Mouse (Mus musculus) liver, adult 2 months (tissue): ENCODE data around the gene Dyrk3.

Experiments used
- CTCF ChIP-seq: fragments of 200-500 bp; IDR thresholded peaks from 2 replicates; pipeline ENCODE4 v1.5.1; 2011; ENCODE audit warnings: low read depth, low read length, control low read depth
- POLR2A ChIP-seq: fragments of 200-500 bp; IDR thresholded peaks from 2 replicates; pipeline ENCODE4 v1.6.1; 2011; ENCODE audit warnings: low read length, control low read depth; ENCODE audit not compliant: insufficient read depth; ENCODE audit errors: extremely low read depth

DNA sequence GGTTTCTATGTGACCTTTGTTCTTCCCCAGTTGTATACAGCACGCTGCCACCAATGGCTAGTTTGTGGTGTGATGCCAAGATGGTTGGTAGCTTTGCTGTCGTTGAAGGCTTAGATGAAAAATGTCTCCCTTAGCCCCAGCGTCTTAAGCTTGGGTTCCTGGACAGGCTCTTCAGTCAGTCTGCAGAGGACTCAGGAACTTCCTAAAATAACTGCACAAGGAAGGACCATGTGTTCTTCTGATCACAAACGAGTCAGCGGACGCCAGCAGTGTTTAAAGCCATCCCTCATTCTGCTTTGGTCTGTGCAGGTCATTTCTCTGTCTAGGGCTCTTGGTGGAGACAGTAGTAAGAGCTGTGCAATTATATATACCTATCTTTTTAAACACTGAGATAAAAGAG, 35.7 kb upstream of the Dyrk3 start:
- no peak for TF ChIP-seq POLR2A
- TF ChIP-seq CTCF: no peak
